In genomic region chr3:51396219-51397068, GRCm38 (mm10) we compare ENCODE assay signal across 8 mouse cellular contexts. TPM values are rescaled to one million over a fixed set of nuclear protein-coding genes. Genes with fewer than 3 reads are reported as not detected.
A peak's percentile ranks its signal among the peaks of the same experiment; 100 is the strongest.
DNase-seq lines count a peak whose midpoint lies in the region; ATAC-seq and TF ChIP-seq lines count a peak whose summit lies in the region.

TSS of gene Mgarp (minus strand) at chr3:51396738.

- WGBS in intestine, embryonic 16.5 days = 3% methylated on average over 40 of the region's 41 CpGs
- WGBS in lung, embryonic 14.5 days = 2% methylated on average over 41 of the region's 41 CpGs
- 2% methylated on average over 41 of the region's 41 CpGs for WGBS in neural tube, embryonic 15.5 days

- peak; percentile 38 for TF ChIP-seq CTCF in lung, embryonic 14.5 days (IDR thresholded peaks at IDR 0.05; ENCODE audit: low read depth)

- peak within 1 kb of the TSS; percentile 66 for H3K4me3 ChIP-seq in intestine, embryonic 16.5 days (ENCODE audit: low read length)
- peak within 1 kb of the TSS; percentile 47 for H3K4me3 ChIP-seq in lung, embryonic 14.5 days (ENCODE audit: low read depth, low read length)
- peak within 1 kb of the TSS; percentile 47 for H3K4me3 ChIP-seq in neural tube, embryonic 15.5 days (replicated peaks)

- peak; percentile 96 for ATAC-seq in granulocyte monocyte progenitor cell, adult 5-6 weeks (replicated peaks; ENCODE audit: poor library complexity, severe bottlenecking)
- ATAC-seq in intestine, embryonic 16.5 days = peak; percentile 91
- peak; percentile 93 for ATAC-seq in lung, embryonic 14.5 days (ENCODE audit: insufficient read depth)
- ATAC-seq in neural tube, embryonic 15.5 days (ENCODE audit: low FRiP score) = peak; percentile 68

- no peaks in the 10 kb centered on the region for H3K9me3 ChIP-seq in intestine, embryonic 16.5 days (ENCODE audit: control insufficient read depth, low read length)
- no peaks in the 10 kb centered on the region for H3K9me3 ChIP-seq in lung, embryonic 14.5 days (ENCODE audit: low read depth, low read length)
- no peaks in the 10 kb centered on the region for H3K9me3 ChIP-seq in neural tube, embryonic 15.5 days (replicated peaks)

- peak within 1 kb of the TSS; percentile 88 for H3K4me2 ChIP-seq in intestine, embryonic 16.5 days (ENCODE audit: low read depth, low read length)
- peak within 1 kb of the TSS; percentile 78 for H3K4me2 ChIP-seq in lung, embryonic 14.5 days
- peak within 1 kb of the TSS; percentile 84 for H3K4me2 ChIP-seq in neural tube, embryonic 15.5 days

- peak within 1 kb of the TSS; percentile 56 for H3K9ac ChIP-seq in intestine, embryonic 16.5 days (ENCODE audit: low read depth, low read length)
- H3K9ac ChIP-seq in lung, embryonic 14.5 days = peak within 1 kb of the TSS; percentile 46
- peak within 1 kb of the TSS; percentile 30; the same call in 1 of the 2 replicates for H3K9ac ChIP-seq in neural tube, embryonic 15.5 days (replicated peaks)

- no peaks in the 10 kb centered on the region; the same call in 1 of the 2 replicates for H3K27me3 ChIP-seq in intestine, embryonic 16.5 days (replicated peaks; ENCODE audit: control insufficient read depth, insufficient read depth, low read length)
- H3K27me3 ChIP-seq in lung, embryonic 14.5 days (ENCODE audit: insufficient read depth, low read length) = peaks cover 14% of the 10 kb centered on the region
- H3K27me3 ChIP-seq in neural tube, embryonic 15.5 days (replicated peaks) = peaks cover 28% of the 10 kb centered on the region

- H3K27ac ChIP-seq in intestine, embryonic 16.5 days (ENCODE audit: low read length) = no peak within 1 kb of the TSS; the same call in 1 of the 2 replicates
- H3K27ac ChIP-seq in lung, embryonic 14.5 days (ENCODE audit: low read depth) = peak within 1 kb of the TSS; percentile 58; the same call in 1 of the 2 replicates
- H3K27ac ChIP-seq in neural tube, embryonic 15.5 days (replicated peaks) = no peak within 1 kb of the TSS

- DNase-seq in layer of hippocampus, postnatal 10 days (ENCODE audit: low spot score in 2 of 2) = peak; percentile 37 to 44
- no peak for DNase-seq in layer of hippocampus, adult 9-11 months
- peak; percentile 91 for DNase-seq in embryo, embryonic 10.5 days (ENCODE audit: low spot score)
- DNase-seq in lung, embryonic 14.5 days = peak; percentile 90
- DNase-seq in thymus, postnatal 36 days = peak; percentile 72 to 73

- peaks cover 4% of the 10 kb centered on the region for H3K4me1 ChIP-seq in intestine, embryonic 16.5 days (ENCODE audit: control insufficient read depth, insufficient read depth, low read length)
- no peaks in the 10 kb centered on the region for H3K4me1 ChIP-seq in lung, embryonic 14.5 days (ENCODE audit: insufficient read depth)
- H3K4me1 ChIP-seq in neural tube, embryonic 15.5 days = peaks cover 7% of the 10 kb centered on the region

- H3K36me3 ChIP-seq in intestine, embryonic 16.5 days (ENCODE audit: control insufficient read depth, insufficient read depth, low read length) = no peaks in the 10 kb centered on the region
- no peaks in the 10 kb centered on the region for H3K36me3 ChIP-seq in lung, embryonic 14.5 days (ENCODE audit: insufficient read depth)
- no peaks in the 10 kb centered on the region for H3K36me3 ChIP-seq in neural tube, embryonic 15.5 days

RNA-seq across cellular contexts. Expression of gene Mgarp, which starts in this region (rescaled TPM):
- not detected for total RNA-seq in layer of hippocampus, postnatal 10 days (2021)
- total RNA-seq in granulocyte monocyte progenitor cell, adult 5-6 weeks (2014; fragmentation: Nextera tagmentation) = not detected in 2 replicates
- total RNA-seq in granulocyte monocyte progenitor cell, adult 5-6 weeks (2017) = not detected in 2 replicates
- polyA plus RNA-seq in intestine, embryonic 16.5 days (2015; fragmentation: Nextera tagmentation; extraction: Ambion mirVana) = 4.0 and 9.6 TPM in 2 replicates
- polyA plus RNA-seq in lung, embryonic 14.5 days (2014; fragmentation: Nextera tagmentation; extraction: Ambion mirVana) = 2.7 and 3.6 TPM in 2 replicates
- polyA plus RNA-seq in neural tube, embryonic 15.5 days (2015; fragmentation: Nextera tagmentation; extraction: Ambion mirVana) = 0.81 and 1.4 TPM in 2 replicates

Comparison
In these comparisons a context has a peak if more than half of its experiments do, and no peak if none do; other contexts are left out.
1. Peak in DNase-seq in layer of hippocampus, postnatal 10 days; RNA of the gene not detected or under 1 TPM.
2. Peak in ATAC-seq in granulocyte monocyte progenitor cell, adult 5-6 weeks; RNA of the gene not detected or under 1 TPM.